Mouse (Mus musculus) ES-E14 (cell line): ENCODE data around the gene Slc35c1. TPM values are rescaled to one million over a fixed set of nuclear protein-coding genes. Genes with fewer than 3 reads are reported as not detected.
A peak's percentile ranks its signal among the peaks of the same experiment; 100 is the strongest.

Experiments
- DNase-seq: peaks from one replicate; pipeline ENCODE4 v3.0.0-alpha.2; 2013; ENCODE audit warnings: low read depth, low spot score
- H3K27ac ChIP-seq: 2 replicates; pipeline ENCODE4 v1.5.1; 2012; ENCODE audit warnings: low read depth, mild to moderate bottlenecking, low read length, moderate library complexity, mixed read lengths; ENCODE audit not compliant: poor library complexity, insufficient read depth, severe bottlenecking
- H3K36me3 ChIP-seq: 2 replicates; pipeline ENCODE4 v1.6.1; 2012; ENCODE audit warnings: mild to moderate bottlenecking, low read length, moderate library complexity, mixed read lengths; ENCODE audit not compliant: control insufficient read depth, poor library complexity, insufficient read depth, severe bottlenecking
- H3K4me1 ChIP-seq, 2 experiments: fragments of 150-350 bp in 1 of 2; sonication (generic) in 1 of 2; 2 replicates each; pipeline ENCODE4 v1.6.1; 2012; ENCODE audit warnings: low read length in 2 of 2, mild to moderate bottlenecking in 1 of 2, mixed read lengths in 1 of 2; ENCODE audit not compliant: control insufficient read depth in 2 of 2, insufficient read depth in 2 of 2, poor library complexity in 1 of 2
- H3K4me3 ChIP-seq, 2 experiments: fragments of 150-350 bp in 1 of 2; sonication (generic) in 1 of 2; 2 replicates each; pipeline ENCODE4 v1.5.1; 2012; ENCODE audit warnings: low read length in 2 of 2, low read depth in 1 of 2, mild to moderate bottlenecking in 1 of 2, mixed read lengths in 1 of 2; ENCODE audit not compliant: insufficient read depth in 1 of 2, poor library complexity in 1 of 2, severe bottlenecking in 1 of 2
- H3K9ac ChIP-seq: 2 replicates; pipeline ENCODE4 v1.6.1; 2012; ENCODE audit warnings: low read depth, mild to moderate bottlenecking, low read length, mixed read lengths; ENCODE audit not compliant: poor library complexity, insufficient read depth, severe bottlenecking
- H3K9me3 ChIP-seq: fragments of 150-350 bp; sonication (generic); 2 replicates; pipeline ENCODE4 v1.6.1; 2012; ENCODE audit warnings: low read depth, mild to moderate bottlenecking, low read length; ENCODE audit not compliant: control insufficient read depth, insufficient read depth
- CHD2 ChIP-seq: IDR thresholded peaks from 2 replicates; pipeline ENCODE4 v1.6.1; 2014; ENCODE audit warnings: mild to moderate bottlenecking, low read depth, low read length, inconsistent platforms
- HCFC1 ChIP-seq: IDR thresholded peaks from 2 replicates; pipeline ENCODE4 v1.6.1; 2012; ENCODE audit warnings: low read length, inconsistent platforms, borderline replicate concordance; ENCODE audit not compliant: insufficient read depth
- MAFK ChIP-seq: IDR thresholded peaks from 2 replicates; pipeline ENCODE4 v1.6.1; 2014; ENCODE audit warnings: mild to moderate bottlenecking, low read depth, low read length, inconsistent platforms; ENCODE audit not compliant: insufficient read depth
- ZC3H11A ChIP-seq: IDR thresholded peaks from 2 replicates; pipeline ENCODE4 v1.6.1; 2012; ENCODE audit warnings: low read depth, mild to moderate bottlenecking, inconsistent platforms, low read length, borderline replicate concordance
- ZNF384 ChIP-seq: IDR thresholded peaks from 2 replicates; pipeline ENCODE4 v1.6.1; 2012; ENCODE audit warnings: low read depth, low read length, inconsistent platforms
- in situ Hi-C, 2 experiments: fragments of 600-800 bp; cut with MboI; formaldehyde crosslinking; loops; one replicate each; pipeline ENCODE4 v1.15.1; 2025; ENCODE audit warnings: low sequenced_read_pairs in 2 of 2, inconsistent platforms in 1 of 2; ENCODE audit not compliant: unreplicated experiment in 2 of 2
- total RNA-seq: library from RNA; depleted of rRNA; stranded (reverse); fragments of 300-350 nt; gene quantifications from 2 replicates; pipeline ENCODE4 v1.2.3, GENCODE M21; 2012

Slc35c1 gene
- total RNA-seq, 1 experiment, result 5.2 TPM

- TF ChIP-seq MAFK, result no peak
- no peak for TF ChIP-seq ZNF384
- TF ChIP-seq ZC3H11A, result no peak
- TF ChIP-seq HCFC1, result no peak
- TF ChIP-seq CHD2, result no peak
- H3K9me3 ChIP-seq, result no peaks in the 10 kb centered on the region
- no peak for DNase-seq
- no peak overlapping the region for H3K27ac ChIP-seq
- peaks cover 8 to 26% of the 10 kb centered on the region in 2 experiments for H3K4me1 ChIP-seq
- H3K9ac ChIP-seq, result peak overlapping the region; percentile 36; the same call in 1 of the 2 replicates
- peaks cover 29% of the 10 kb centered on the region for H3K36me3 ChIP-seq
- H3K4me3 ChIP-seq, result peak overlapping the region in 1 of 2 experiments; percentile 9; a peak in 1 of 4 replicates
- in situ Hi-C loops, result no loop called here
Observed at GRCm38 (mm10) chr2:92422388-92423135, 37.8 kb downstream of the Slc35c1 start.

DNA sequence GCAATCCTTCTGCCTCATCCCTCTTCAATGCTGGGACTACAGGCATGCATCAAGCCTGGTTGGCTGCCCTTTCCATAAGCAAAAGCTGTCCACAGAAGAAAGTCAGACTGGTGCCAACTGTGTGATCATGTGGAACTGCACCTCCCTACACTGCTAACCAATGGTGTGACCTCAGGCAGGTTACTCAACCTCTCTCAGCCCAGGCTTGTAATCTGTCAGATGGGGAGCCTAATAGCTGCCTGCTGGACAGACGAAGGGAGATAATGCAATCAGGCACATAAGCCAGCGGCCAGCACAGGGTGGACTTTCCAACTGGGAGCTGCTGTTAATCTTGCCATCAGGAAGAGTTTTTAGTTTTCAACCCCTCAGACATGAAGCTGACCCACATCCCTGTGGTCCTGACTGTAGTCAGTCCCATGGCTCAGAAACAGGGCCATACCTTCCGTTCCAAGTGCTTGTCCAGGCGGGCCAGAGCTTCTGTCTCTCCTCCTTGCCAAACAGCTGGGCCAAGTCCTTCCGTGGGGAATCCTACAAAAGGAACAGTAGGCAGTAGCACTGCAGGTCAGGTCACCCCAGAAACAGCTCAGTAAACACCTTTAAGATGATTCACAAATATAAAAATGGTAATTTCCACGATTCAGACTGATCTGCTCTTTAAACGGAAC, 38.5 kb downstream of the Slc35c1 start:
- in situ Hi-C loops, result no loop called here
- H3K4me1 ChIP-seq, result peaks cover 8 to 24% of the 10 kb centered on the region in 2 experiments
- TF ChIP-seq HCFC1 (no peak), ZNF384 (no peak), ZC3H11A (no peak), MAFK (no peak), CHD2 (no peak)
- H3K27ac ChIP-seq, result no peak overlapping the region
- no peak for DNase-seq
- H3K9me3 ChIP-seq, result no peaks in the 10 kb centered on the region
- no peak overlapping the region for H3K4me3 ChIP-seq
- no peak overlapping the region for H3K9ac ChIP-seq
- peaks cover 29% of the 10 kb centered on the region for H3K36me3 ChIP-seq

DNA sequence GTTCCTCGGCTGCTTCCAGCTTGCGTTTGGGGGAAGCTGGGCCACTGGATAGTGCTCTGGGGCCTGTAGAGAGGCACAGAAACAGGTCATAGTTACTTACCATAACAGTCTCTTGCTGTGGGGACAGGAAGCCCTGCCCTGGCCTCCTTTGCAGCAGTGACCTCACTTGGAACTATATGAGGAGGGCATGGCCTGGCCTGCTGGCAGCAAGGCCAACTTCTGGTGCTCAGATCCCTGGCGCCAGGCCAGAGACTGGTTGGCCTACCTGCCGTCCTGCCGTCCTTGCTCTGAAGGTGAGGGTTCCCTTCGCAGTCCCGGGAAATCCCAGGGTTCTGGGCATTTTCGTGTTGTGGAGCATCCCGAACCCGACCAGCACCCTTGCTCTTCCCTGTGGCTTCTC, 48.6 kb downstream of the Slc35c1 start:
- Histone ChIP-seq H3K4me3 (no peak overlapping the region), H3K36me3 (peaks cover 63% of the 10 kb centered on the region), H3K9me3 (no peaks in the 10 kb centered on the region), H3K27ac (no peak overlapping the region), H3K9ac (no peak overlapping the region; the same call in 1 of the 2 replicates), H3K4me1 (no peaks in the 10 kb centered on the region)
- TF ChIP-seq MAFK (no peak), ZNF384 (no peak), ZC3H11A (no peak), HCFC1 (no peak), CHD2 (no peak)
- in situ Hi-C loops, result no loop called here
- no peak for DNase-seq

- Histone ChIP-seq H3K36me3 (peaks cover 61% of the 10 kb centered on the region), H3K4me3 (no peak overlapping the region)
- in situ Hi-C loops, result no loop called here
Observed at GRCm38 (mm10) chr2:92408309-92409045, 51.9 kb downstream of the Slc35c1 start.

More at GRCm38 (mm10) chr2:92408309-92409045, 51.9 kb downstream of the Slc35c1 start:
- no peak for TF ChIP-seq ZNF384
- no peak for TF ChIP-seq HCFC1
- no peak for TF ChIP-seq CHD2
- TF ChIP-seq MAFK, result no peak
- Histone ChIP-seq H3K27ac (no peak overlapping the region), H3K9me3 (no peaks in the 10 kb centered on the region), H3K9ac (no peak overlapping the region), H3K4me1 (no peaks in the 10 kb centered on the region)
- DNase-seq, result no peak
